Mouse (Mus musculus) brain, embryonic 14.5 days (tissue): Measurements from ENCODE around the gene Ep300. TPM values are rescaled to one million over a fixed set of nuclear protein-coding genes. Genes with fewer than 3 reads are reported as not detected.
"Not testable (repeated sequence)": the region's sequence is repeated elsewhere in the genome, so short reads cannot be mapped to it uniquely, and the experiment has no call there.

Experiments
- DNase-seq: peaks from one replicate; pipeline ENCODE4 v3.0.0-alpha.2; 2011; ENCODE audit warnings: low read depth
- CTCF ChIP-seq: fragments of 200-500 bp; IDR thresholded peaks from 2 replicates; pipeline ENCODE4 v1.5.1; 2012; ENCODE audit warnings: inconsistent platforms, mild to moderate bottlenecking, moderate library complexity, borderline replicate concordance; ENCODE audit not compliant: insufficient read depth, insufficient read length; ENCODE audit errors: extremely low read depth
- POLR2A ChIP-seq: fragments of 200-500 bp; IDR thresholded peaks from 2 replicates; pipeline ENCODE4 v1.6.1; 2012; ENCODE audit warnings: mild to moderate bottlenecking, inconsistent platforms, borderline replicate concordance; ENCODE audit not compliant: poor library complexity, insufficient read depth, insufficient read length, severe bottlenecking; ENCODE audit errors: extremely low read depth
- polyA plus RNA-seq: library from polyadenylated mRNA; depleted of rRNA; stranded (reverse); fragments of >200 nt; gene quantifications from 2 replicates; pipeline ENCODE4 v1.2.3, GENCODE M21; 2012

Ep300 gene
- polyA plus RNA-seq, 1 experiment = 64.0 TPM

GRCm38 (mm10) chr15:81562491-81563488 lies 22.4 kb upstream of the Ep300 start:
- TF ChIP-seq POLR2A = no peak
- TF ChIP-seq CTCF = no peak
- peak; percentile 21 for DNase-seq

GRCm38 (mm10) chr15:81568093-81568492 lies 17.1 kb upstream of the Ep300 start:
- DNase-seq = no peak
- TF ChIP-seq POLR2A (no peak), CTCF (no peak)

DNA sequence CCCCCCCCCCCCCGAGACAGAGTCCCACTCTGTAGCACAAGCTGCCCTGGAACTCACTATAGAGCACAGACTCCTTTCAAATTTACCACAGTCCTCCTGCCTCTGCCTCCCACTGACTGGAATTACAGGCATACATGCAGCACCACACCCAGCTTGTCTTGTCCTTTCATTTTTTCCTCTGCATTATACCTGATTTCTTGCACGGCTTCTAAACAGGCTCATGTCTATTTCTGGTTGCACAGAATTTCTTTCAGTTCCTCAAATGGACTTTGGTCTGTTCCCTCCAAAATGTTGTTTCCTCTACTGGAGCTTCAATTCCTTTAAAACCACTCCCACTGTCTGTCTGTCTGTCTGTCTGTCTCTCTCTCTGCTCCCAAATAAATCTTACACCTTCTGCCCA lies 16.6 kb upstream of the Ep300 start:
- no peak for DNase-seq
- TF ChIP-seq CTCF (no peak), POLR2A (no peak)

DNA sequence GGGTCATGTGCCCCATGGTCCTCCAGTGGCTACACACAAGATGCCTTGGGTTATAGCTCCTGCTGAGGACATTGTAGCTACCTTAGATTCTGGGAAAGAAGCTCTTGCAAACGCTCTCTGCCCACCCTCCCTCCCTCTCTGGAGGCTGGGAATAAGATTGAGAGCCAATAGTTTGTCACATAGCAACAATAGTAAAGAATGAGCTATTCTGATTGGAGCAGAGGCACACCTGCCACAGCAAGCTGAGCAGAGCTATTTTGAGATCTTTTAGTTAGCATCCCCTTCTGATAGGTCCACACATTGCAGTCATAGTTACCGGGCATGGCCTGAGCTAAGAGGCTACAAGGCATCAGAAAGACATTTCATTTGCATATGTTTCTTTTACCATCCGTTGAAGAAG lies 8.2 kb upstream of the Ep300 start:
- DNase-seq = peak; percentile 64
- TF ChIP-seq POLR2A (no peak), CTCF (no peak)

DNA sequence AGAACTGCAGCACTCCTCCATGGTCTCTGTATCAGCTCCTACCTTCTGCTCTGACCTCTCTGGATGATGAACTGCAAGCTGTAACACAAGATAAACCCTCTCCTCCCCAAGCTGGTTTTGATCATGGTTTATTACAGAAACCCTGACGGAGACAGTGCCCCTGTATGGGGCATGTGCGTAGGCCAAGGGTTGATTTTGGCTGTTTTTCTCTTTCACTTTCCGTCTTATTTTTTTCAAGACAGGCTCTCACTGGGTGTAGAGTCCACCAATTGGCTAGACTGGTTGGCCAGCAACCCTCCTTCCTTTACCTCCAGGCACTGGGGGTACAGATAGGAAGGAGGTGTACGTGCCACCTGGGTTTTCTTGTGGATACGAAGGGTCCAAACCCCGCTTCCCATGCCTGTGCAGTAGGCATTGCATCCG lies 7.4 kb upstream of the Ep300 start:
- TF ChIP-seq POLR2A (no peak), CTCF (no peak)
- no peak for DNase-seq

GRCm38 (mm10) chr15:81584466-81584865 lies 685 bp upstream of the Ep300 start:
- DNase-seq = no peak
- TF ChIP-seq CTCF (no peak), POLR2A (no peak)

DNA sequence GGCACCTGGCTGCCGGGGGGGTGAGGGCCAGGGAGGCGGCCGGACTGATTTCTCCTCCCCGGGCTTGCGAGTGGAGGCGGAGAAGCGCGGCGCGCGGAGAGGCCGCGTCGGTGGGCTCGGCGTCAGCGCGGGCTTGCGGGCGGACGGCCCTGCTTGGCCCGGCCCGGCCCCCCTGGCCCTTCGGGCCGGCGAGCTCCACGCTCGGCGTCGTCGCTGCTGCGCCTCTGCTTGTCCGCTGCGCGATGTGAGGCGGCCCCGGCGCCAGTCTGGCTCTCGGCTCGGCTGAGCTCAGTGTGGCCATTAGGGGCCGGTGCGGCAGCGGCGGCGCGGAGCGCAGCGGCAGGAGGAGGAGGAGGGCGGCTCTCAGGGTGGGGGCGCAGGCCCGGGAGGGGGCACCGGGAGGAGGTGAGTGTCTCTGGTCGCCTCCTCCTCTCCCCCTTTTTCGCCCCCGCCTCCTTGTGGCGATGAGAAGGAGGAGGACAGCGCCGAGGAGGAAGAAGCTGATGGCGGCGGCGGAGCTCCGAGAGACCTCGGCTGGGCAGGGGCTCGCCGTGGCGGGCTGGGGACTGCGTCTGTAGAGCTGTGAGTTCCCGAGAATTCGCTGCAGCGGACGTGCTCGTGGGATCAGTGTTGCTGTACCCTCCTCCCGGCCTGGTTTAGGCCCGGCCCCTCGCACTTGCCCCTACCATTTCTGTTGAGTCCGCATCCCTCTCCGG lies 753 bp downstream of the Ep300 start:
- peak; percentile 94 for DNase-seq
- peak; percentile 14; the same call in 1 of the 2 replicates for TF ChIP-seq CTCF
- peak; percentile 81; the same call in 1 of the 2 replicates for TF ChIP-seq POLR2A

DNA sequence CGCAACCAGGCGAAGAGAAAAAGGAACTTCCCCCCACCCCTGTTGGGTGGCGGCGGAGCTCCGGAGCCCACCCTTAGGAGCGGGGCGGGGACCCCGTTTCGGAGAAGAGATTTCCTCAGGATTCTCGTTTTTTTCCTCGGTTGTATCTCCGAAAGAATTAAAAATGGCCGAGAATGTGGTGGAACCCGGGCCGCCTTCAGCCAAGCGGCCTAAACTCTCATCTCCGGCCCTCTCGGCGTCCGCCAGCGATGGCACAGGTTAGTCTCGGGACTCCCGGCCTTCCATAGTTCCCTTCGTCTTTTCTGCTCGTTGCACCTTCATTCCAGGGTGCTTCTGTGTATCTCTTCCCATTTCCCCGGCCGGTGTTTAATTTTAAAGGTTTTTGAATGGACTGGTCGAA lies 1.3 kb downstream of the Ep300 start:
- DNase-seq = no peak
- TF ChIP-seq POLR2A (no peak), CTCF (no peak)

DNA sequence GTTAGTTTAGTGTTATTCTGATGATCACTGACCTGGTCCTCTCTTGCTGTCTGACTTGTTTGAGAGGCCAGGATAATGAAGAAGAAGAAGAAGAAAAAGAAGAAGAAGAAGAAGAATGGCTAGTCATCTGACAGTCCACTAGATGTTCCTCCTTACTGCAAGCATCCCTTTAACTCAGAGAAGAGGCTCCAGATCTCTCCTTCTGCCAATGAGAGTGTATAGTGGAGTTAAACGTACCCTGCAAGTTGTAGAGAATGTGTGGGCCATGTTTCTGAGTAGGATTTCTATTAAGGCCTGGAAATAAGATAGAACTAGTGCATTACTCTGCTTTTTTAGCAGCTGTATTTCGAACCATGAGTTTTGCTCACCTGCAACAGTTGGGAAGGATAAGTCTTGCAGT lies 2.5 kb downstream of the Ep300 start:
- TF ChIP-seq POLR2A (no peak), CTCF (no peak)
- peak; percentile 11 for DNase-seq

- TF ChIP-seq CTCF (no peak), POLR2A (no peak)
- DNase-seq = no peak
These were observed 9.1 kb downstream of the Ep300 start for GRCm38 (mm10) chr15:81594146-81594696.

- DNase-seq = not testable (repeated sequence)
These were observed 13.6 kb downstream of the Ep300 start for GRCm38 (mm10) chr15:81598742-81599141.
